Mouse (Mus musculus) bone marrow, adult 2 months (tissue): ENCODE data around the gene Ier2.

ENCODE experiments used
- CTCF ChIP-seq: fragments of 200-500 bp; IDR thresholded peaks from 2 replicates; pipeline ENCODE4 v1.5.1; 2011; ENCODE audit warnings: low read length, control low read depth; ENCODE audit not compliant: control insufficient read depth, insufficient read depth
- POLR2A ChIP-seq: fragments of 200-500 bp; IDR thresholded peaks from 2 replicates; pipeline ENCODE4 v1.6.1; 2011; ENCODE audit warnings: low read depth, mild to moderate bottlenecking, control low read depth, low read length, borderline replicate concordance; ENCODE audit not compliant: control insufficient read depth

DNA sequence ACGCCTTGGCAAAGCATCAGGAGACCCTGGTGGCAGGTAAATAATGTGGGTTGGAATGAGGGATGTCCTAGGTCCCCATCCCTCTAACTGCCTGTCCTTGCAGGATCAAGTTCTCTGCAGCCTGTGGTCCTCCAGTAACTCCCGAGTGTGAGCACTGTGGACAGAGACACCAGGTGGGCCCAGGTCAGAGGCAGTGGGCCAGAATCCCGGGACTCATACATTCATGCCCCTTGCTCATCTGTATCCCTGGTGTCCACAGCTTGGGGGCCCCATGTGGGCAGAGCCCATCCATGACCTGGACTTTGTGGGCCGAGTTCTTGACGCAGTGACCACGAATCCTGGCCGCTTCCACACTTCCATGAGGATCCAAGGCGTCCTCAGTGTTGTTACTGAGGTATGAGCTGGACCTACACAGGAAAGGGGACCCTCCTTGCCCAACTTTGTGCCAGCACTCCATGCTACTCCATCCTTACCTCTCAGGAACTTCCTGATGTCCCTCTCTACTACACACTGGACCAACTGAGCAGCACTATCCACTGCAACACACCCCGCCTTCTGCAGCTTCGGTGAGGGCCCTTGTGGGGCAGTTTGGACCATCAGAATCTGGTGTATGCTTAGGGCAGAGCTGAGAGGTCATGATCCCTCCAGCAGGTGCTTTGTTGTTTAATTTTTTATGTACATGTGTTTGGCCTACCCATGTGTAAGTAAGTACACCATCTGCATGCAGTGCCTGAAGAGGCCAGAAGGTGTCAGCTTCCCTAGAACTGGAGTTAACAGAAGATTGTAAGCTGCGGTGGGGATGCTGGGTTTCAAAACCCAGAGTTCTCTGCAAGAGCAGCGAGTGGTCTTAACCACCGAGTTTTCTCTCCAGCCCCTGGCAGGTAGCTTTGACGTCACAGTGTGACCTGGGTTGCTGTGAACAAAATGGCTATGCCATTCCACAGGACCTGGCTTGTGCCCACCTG, 34.8 kb upstream of the Ier2 start:
- TF ChIP-seq POLR2A (no peak), CTCF (0 out of 2 replicates have a peak, but pooled peaks have one; percentile 11)
